Mouse (Mus musculus) layer of hippocampus, postnatal 25 days (tissue): ENCODE results near the gene Dnajc28. TPM values are rescaled to one million over a fixed set of nuclear protein-coding genes. Genes with fewer than 3 reads are reported as not detected.
"Not testable (repeated sequence)": the region's sequence is repeated elsewhere in the genome, so short reads cannot be mapped to it uniquely, and the experiment has no call there.

Experiments
- DNase-seq, 2 experiments: peaks; one replicate each; pipeline ENCODE4 v3.0.0; 2022; ENCODE audit warnings: mixed read lengths in 2 of 2, low spot score in 1 of 2; ENCODE audit errors: extremely low spot score in 1 of 2
- total RNA-seq, 2 experiments: library from RNA; stranded (reverse); gene quantifications; 2 replicates each; pipeline ENCODE4 v1.2.3; 2021

Gene Dnajc28
- 10 to 100 TPM in 1 of 2 experiments, 1 to 10 TPM in 1; 8.2 to 10.3 TPM for total RNA-seq

- peak; percentile 60 to 67 for DNase-seq
These were observed at the start of gene Dnajc28 for GRCm38 (mm10) chr16:91618511-91619501. TSS of gene Dnajc28 (minus strand) at chr16:91619026.

GRCm38 (mm10) chr16:91663795-91664194 lies 45.0 kb upstream of the Dnajc28 start:
- DNase-seq: no peak

GRCm38 (mm10) chr16:91662336-91662735 lies 43.5 kb upstream of the Dnajc28 start:
- DNase-seq: no peak

GRCm38 (mm10) chr16:91661397-91661796 lies 42.6 kb upstream of the Dnajc28 start:
- no peak for DNase-seq

- DNase-seq: no peak
These were observed 41.0 kb upstream of the Dnajc28 start for GRCm38 (mm10) chr16:91659798-91660197.

GRCm38 (mm10) chr16:91658471-91658870 lies 39.6 kb upstream of the Dnajc28 start:
- DNase-seq: no peak

GRCm38 (mm10) chr16:91657285-91657684 lies 38.5 kb upstream of the Dnajc28 start:
- DNase-seq: no peak

GRCm38 (mm10) chr16:91655285-91655684 lies 36.5 kb upstream of the Dnajc28 start:
- no peak for DNase-seq

GRCm38 (mm10) chr16:91652191-91652590 lies 33.4 kb upstream of the Dnajc28 start:
- DNase-seq: no peak

- no peak for DNase-seq
These were observed 31.0 kb upstream of the Dnajc28 start for GRCm38 (mm10) chr16:91649781-91650180.

- DNase-seq: no peak
These were observed 30.4 kb upstream of the Dnajc28 start for GRCm38 (mm10) chr16:91649246-91649645.

- DNase-seq: peak; percentile 70 to 71
These were observed 29.4 kb upstream of the Dnajc28 start for GRCm38 (mm10) chr16:91648220-91648550.

GRCm38 (mm10) chr16:91647461-91648219 lies 28.8 kb upstream of the Dnajc28 start, which contains the start of gene Son:
TSS of gene Son (plus strand) at chr16:91647506.
- DNase-seq: peak; percentile 87 to 88

- peak; percentile 78 to 87 for DNase-seq
These were observed 28.0 kb upstream of the Dnajc28 start, which contains the start of gene Gart for GRCm38 (mm10) chr16:91646681-91647419. TSS of gene Gart (minus strand) at chr16:91646952.

GRCm38 (mm10) chr16:91645995-91646602 lies 27.3 kb upstream of the Dnajc28 start:
- DNase-seq: no peak

- not testable (repeated sequence) for DNase-seq
These were observed 26.6 kb upstream of the Dnajc28 start for GRCm38 (mm10) chr16:91645420-91645819.

GRCm38 (mm10) chr16:91644901-91645300 lies 26.1 kb upstream of the Dnajc28 start:
- no peak for DNase-seq

- DNase-seq: no peak
These were observed 21.3 kb upstream of the Dnajc28 start for GRCm38 (mm10) chr16:91640171-91640570.

- DNase-seq: no peak
These were observed 20.8 kb upstream of the Dnajc28 start for GRCm38 (mm10) chr16:91639636-91640035.

GRCm38 (mm10) chr16:91639161-91639560 lies 20.3 kb upstream of the Dnajc28 start:
- no peak for DNase-seq
